Mouse (Mus musculus): ENCODE data around the gene Klrb1.

- TF ChIP-seq GATA1 (IDR thresholded peaks at IDR 0.05; ENCODE audit: low read length) (no peak), TAL1 (IDR thresholded peaks at IDR 0.05; ENCODE audit: low read length) (no peak)
Measured at GRCm38 (mm10) chr6:128662206-128662605, 60.7 kb downstream of the Klrb1 start, which contains the start of gene Clec2h.
